Mouse (Mus musculus): Measurements from ENCODE around the gene L2hgdh. TPM values are rescaled to one million over a fixed set of nuclear protein-coding genes. Genes with fewer than 3 reads are reported as not detected.

Gene L2hgdh
- total and polyA plus RNA-seq, 3 experiments = 18.3 to 31.6 TPM; not detected in 1

- no peaks in the 10 kb centered on the region for H3K4me1 ChIP-seq (ENCODE audit: control insufficient read depth in 1 of 2, insufficient read depth in 2 of 2, low read length in 2 of 2)
- no peaks in the 10 kb centered on the region for H3K79me2 ChIP-seq (ENCODE audit: control insufficient read depth, insufficient read depth, low read length, poor library complexity)
- H3K27me3 ChIP-seq (ENCODE audit: control insufficient read depth in 1 of 2, insufficient read depth in 2 of 2, low read length in 2 of 2) = no peaks in the 10 kb centered on the region
- DNase-seq (ENCODE audit: low read depth, low spot score) = no peak
- no peak overlapping the region for H3K27ac ChIP-seq (ENCODE audit: control insufficient read depth, low read depth, low read length)
- peaks cover 0 to 2% of the 10 kb centered on the region in 2 experiments; a peak in 3 of 4 replicates for H3K36me3 ChIP-seq (ENCODE audit: control insufficient read depth in 1 of 2, insufficient read depth in 2 of 2, low read length in 2 of 2)
- 0 out of 2 replicates have a peak, but pooled peaks have one; percentile 12 for TF ChIP-seq ZNF384 (IDR thresholded peaks at IDR 0.05; ENCODE audit: low read depth, low read length)
- no peak for TF ChIP-seq TBP (IDR thresholded peaks at IDR 0.05; ENCODE audit: low read depth, low read length)
- no peak overlapping the region for H3K4me3 ChIP-seq (ENCODE audit: control insufficient read depth in 1 of 2, insufficient read depth in 1 of 2, low read depth in 2 of 2, low read length in 2 of 2)
- no peak overlapping the region for H3K9ac ChIP-seq (ENCODE audit: control insufficient read depth, low read depth, low read length, poor library complexity, severe bottlenecking)
- no peaks in the 10 kb centered on the region for H3K9me3 ChIP-seq (replicated peaks; ENCODE audit: insufficient read depth, low read length)
Measured at GRCm38 (mm10) chr12:69713628-69714027, 11.0 kb downstream of the L2hgdh start.

- TF ChIP-seq ELF1 (IDR thresholded peaks at IDR 0.05; ENCODE audit: low read depth, low read length) (no peak), BHLHE40 (IDR thresholded peaks at IDR 0.05; ENCODE audit: borderline replicate concordance, low read depth, low read length) (no peak), CHD2 (IDR thresholded peaks at IDR 0.05; ENCODE audit: low read length) (no peak)
- Histone ChIP-seq H3K4me3 (ENCODE audit: control insufficient read depth in 1 of 2, insufficient read depth in 1 of 2, low read depth in 2 of 2, low read length in 2 of 2) (no peak overlapping the region), H3K4me1 (ENCODE audit: control insufficient read depth in 1 of 2, insufficient read depth in 2 of 2, low read length in 2 of 2) (no peaks in the 10 kb centered on the region), H3K36me3 (ENCODE audit: control insufficient read depth in 1 of 2, insufficient read depth in 2 of 2, low read length in 2 of 2) (peaks cover 0 to 6% of the 10 kb centered on the region in 2 experiments; a peak in 2 of 4 replicates), H3K27me3 (ENCODE audit: control insufficient read depth in 1 of 2, insufficient read depth in 2 of 2, low read length in 2 of 2) (no peaks in the 10 kb centered on the region), H3K79me2 (ENCODE audit: control insufficient read depth, insufficient read depth, low read length, poor library complexity) (no peaks in the 10 kb centered on the region), H3K9ac (ENCODE audit: control insufficient read depth, low read depth, low read length, poor library complexity, severe bottlenecking) (no peak overlapping the region), H3K27ac (ENCODE audit: control insufficient read depth, low read depth, low read length) (no peak overlapping the region), H3K9me3 (replicated peaks; ENCODE audit: insufficient read depth, low read length) (no peaks in the 10 kb centered on the region)
- no peak for DNase-seq (ENCODE audit: low read depth, low spot score)
Measured at GRCm38 (mm10) chr12:69704799-69705458, 19.7 kb downstream of the L2hgdh start.

- Histone ChIP-seq H3K9ac (ENCODE audit: control insufficient read depth, low read depth, low read length, poor library complexity, severe bottlenecking) (no peak overlapping the region), H3K27ac (ENCODE audit: control insufficient read depth, low read depth, low read length) (no peak overlapping the region), H3K36me3 (ENCODE audit: control insufficient read depth in 1 of 2, insufficient read depth in 2 of 2, low read length in 2 of 2) (peaks cover 0 to 2% of the 10 kb centered on the region in 2 experiments; a peak in 2 of 4 replicates), H3K4me1 (ENCODE audit: control insufficient read depth in 1 of 2, insufficient read depth in 2 of 2, low read length in 2 of 2) (no peaks in the 10 kb centered on the region), H3K27me3 (ENCODE audit: control insufficient read depth in 1 of 2, insufficient read depth in 2 of 2, low read length in 2 of 2) (no peaks in the 10 kb centered on the region), H3K9me3 (replicated peaks; ENCODE audit: insufficient read depth, low read length) (no peaks in the 10 kb centered on the region), H3K79me2 (ENCODE audit: control insufficient read depth, insufficient read depth, low read length, poor library complexity) (no peaks in the 10 kb centered on the region), H3K4me3 (ENCODE audit: control insufficient read depth in 1 of 2, insufficient read depth in 1 of 2, low read depth in 2 of 2, low read length in 2 of 2) (no peak overlapping the region)
- DNase-seq (ENCODE audit: low read depth, low spot score) = no peak
- TF ChIP-seq MXI1 (IDR thresholded peaks at IDR 0.05; ENCODE audit: low read depth, low read length) = no peak
- TF ChIP-seq HCFC1 (IDR thresholded peaks at IDR 0.05; ENCODE audit: low read depth, low read length) = no peak
- no peak for TF ChIP-seq KAT2A (conservative IDR thresholded peaks at IDR 0.05; ENCODE audit: low read depth, low read length)
- TF ChIP-seq NELFE (IDR thresholded peaks at IDR 0.05; ENCODE audit: low read depth, low read length) = no peak
Measured at GRCm38 (mm10) chr12:69698352-69698751, 26.3 kb downstream of the L2hgdh start.
